Mouse (Mus musculus) urinary bladder, postnatal 4 days (tissue): ENCODE results near the gene Arap2.

Experiments used
- DNase-seq, 2 experiments: peaks; one replicate each; pipeline ENCODE4 v3.0.0; 2021 to 2022; ENCODE audit warnings: low spot score in 2 of 2

Gene Arap2

DNA sequence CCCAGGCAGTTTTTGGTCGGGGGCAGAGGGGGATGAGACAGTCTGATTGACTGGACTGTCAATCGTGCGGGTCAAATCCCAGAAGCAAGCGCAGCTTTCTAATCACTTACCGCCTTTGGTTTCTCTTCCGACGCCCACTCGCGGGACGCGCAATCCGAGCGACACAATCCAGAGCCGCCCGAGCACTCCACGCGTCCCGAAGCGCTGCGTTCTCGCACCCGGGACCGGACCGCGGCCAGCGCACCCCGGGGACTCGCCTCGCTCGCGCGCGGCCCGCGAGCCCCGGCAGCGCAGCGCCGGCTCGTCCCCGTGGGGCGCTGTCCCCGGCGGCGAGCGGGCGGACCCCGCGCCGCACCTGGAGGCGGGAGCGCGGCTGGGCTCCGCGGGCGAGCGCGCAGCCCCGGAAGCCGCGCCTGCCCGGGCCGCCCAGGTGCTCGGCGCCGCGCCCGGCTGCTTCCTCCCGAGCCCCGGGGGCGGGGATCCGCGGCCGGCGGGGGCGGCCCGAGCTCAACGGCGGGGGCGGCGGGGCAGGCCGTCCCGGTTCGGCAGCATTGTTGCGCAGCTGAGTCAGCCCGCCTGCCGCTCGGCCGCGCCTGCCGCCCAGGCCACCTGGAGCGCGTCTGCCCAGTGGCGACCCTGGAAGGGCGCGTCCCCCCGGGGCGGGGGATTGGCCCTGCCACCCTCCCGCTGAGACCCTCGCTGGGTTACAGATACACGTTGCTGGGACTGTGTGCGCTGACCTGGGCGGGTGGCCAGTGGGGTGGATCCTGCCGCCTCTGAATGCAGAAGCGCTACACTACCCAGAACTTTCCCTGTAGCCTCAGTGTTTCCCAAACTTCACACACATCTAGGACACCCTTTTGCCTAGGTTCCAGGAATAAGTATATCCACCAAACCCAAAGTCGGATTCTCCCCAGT, at the start of gene Arap2:
Arap2 (minus strand) TSS at position 376 of the 918 bp plus-strand sequence.
- peak; percentile 61 to 67 for DNase-seq

DNA sequence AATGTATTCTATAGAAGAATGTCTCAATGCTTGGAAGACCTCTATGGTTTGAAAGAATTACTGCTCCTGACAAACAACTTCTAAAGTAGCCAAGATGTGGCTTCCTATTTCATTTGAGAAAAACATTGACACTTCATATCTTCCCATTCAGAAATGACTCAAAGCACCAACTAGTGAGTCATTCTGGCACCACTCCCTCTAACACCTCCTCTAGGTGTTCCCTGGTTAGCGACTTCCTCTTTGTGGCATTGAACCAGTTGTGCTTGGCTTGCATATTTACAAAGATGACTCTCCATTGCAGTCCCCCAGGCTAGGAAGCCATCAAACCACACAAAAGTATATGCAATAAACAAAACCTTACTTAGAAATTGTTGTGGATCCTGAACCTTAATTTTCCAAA, 49.8 kb upstream of the Arap2 start:
- DNase-seq = no peak

DNA sequence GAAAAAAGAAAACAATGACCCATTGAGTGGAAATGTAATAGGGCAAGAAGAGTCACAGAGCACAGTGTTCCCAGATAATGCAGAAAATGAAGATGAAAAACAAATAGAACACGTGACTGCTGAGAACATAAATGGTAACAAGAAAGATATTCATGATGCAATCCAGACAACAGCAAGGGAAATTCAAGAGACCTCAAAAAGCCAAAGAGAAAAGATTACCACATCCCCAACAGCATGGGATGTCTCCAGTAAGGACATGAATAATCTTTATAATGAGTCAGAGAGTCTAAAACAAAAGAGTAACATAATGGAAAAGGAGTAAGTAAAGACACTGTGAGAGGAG, 48.1 kb upstream of the Arap2 start:
- no peak for DNase-seq

DNA sequence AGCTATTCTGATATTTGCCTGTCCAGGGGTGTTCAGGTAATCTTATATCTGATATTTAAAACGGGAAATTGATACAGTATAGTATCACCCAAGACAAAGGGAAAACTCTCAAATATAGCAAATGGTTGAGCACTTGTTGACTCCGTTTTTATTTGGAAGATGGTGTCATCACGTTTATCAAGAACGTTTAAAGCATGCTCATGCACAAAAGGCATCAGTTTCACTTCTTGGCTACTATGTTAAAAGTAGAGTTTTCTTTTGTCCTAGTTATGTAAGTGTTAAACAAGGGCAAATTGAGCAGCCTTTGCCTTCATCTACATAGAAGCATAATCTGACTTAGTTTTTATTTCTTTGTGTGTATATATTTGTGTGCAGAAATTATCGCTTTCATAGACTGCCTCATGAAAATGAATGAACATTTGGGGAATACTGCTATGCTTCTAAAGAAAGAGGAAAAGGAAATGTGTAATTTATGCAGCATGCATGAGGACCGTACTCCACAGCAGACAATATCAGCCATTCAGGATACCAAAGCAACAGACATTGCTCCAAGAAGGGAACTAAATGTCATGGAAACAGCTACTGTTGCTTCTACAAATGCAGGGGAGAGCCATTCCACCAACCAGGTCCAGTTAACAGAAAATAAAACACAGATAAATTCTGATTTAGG, 47.6 kb upstream of the Arap2 start, which contains the start of gene Dthd1:
Dthd1 (plus strand) TSS at position 422 of the 670 bp plus-strand sequence.
- DNase-seq = no peak

DNA sequence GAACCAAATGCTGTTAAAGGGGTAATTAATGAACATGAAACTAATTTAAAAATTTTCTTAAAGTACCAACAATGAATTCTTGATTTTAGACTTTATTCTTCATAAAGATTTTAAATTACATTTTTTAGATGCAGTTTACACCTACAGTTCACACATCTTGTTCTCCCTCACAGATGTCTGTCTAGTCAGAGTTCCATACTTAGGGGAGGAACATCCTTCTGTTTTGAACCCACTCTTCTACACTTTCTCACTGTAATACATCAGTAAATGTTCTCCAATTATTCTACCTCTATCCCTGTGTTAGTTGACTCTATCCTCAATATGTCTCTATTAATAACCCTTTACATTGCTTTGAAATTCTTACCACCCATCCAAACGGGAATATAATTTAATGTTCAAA, 26.8 kb upstream of the Arap2 start:
- no peak for DNase-seq

DNA sequence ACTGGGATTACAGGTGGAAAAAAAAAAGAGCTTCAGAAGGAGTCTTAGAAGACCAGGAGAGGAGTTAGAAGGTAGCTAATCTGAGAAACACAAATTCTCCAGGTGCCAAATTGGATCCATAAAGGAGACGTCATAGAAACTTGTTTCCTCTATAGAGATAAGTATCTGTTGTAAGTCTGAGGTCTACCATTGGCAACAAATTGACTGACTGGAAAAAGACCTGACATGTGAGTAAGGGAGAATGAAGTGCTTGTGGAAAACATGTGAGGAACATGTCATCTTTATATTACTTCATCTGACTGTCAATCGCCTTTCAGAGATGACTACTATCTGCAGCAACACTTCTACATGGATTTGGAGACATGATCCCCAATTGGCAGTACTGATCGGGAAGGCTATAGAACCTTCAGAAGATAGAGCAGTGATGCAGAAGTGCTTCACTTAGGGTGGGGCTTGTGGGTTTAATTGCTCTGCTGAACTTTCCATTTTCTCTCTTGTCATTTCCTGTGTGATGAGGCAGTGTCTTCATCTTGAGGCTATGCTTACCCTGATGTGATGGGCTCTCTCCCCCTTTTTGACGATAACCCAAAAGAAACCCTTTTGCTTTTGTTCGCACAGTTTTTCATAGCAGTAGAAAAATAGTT, 25.1 kb upstream of the Arap2 start:
- DNase-seq = no peak

DNA sequence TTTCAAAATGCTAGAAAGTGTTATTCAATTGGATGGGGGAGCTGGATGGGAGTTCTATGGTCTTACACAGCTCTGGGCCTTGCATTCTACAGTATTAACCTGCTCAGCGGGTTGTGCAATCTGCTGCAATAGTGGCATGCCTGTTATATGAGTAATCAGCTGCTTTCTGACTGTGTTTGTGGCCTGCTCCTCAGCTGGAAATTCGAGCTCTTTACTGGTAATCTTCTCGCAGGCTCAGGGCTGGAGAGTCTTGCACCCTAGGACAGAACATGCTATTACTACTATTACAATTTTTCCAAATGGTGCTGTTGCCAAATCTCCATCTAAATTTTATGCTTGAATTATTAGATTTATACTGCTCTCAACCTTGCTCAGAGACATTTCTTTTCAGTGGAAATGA, 20.9 kb upstream of the Arap2 start:
- DNase-seq = no peak

DNA sequence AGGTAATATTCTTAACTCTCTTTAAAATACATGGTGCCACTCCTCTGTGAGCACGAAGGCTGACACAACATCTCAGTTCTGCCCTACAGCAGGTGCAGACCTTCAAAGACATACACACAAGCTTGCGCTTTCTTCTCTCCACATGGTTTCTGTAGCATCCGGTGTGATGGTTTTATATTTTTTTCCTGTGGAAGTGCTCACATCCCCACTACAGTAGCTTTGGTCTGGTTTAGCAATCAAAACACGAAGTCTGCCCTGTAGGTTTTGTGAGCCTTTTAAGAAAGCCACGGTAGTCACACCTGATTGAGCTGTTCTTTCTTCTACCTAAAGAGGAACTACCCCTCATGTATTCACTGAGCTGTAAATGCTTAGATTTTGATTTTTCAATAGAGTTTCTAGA, 12.7 kb upstream of the Arap2 start:
- no peak for DNase-seq

DNA sequence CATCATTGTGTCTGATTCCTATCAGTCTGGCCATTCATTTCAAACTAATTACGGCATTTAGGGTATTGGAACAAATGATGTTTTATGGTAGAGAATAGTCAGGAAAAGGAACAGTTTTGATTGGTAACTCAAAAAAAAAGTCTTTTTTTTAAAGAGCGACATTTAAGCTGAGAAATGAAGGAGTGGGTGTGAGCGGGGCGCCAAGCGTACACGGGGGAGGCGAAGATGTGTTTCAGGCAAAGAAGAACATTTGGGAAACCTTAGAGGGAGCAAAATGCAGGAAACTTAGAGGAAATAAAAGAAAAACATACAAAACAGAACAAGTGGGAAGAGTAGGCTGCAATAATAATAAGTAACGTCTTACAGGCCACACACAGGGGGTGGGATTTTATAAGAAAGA, 11.8 kb upstream of the Arap2 start:
- DNase-seq = no peak

DNA sequence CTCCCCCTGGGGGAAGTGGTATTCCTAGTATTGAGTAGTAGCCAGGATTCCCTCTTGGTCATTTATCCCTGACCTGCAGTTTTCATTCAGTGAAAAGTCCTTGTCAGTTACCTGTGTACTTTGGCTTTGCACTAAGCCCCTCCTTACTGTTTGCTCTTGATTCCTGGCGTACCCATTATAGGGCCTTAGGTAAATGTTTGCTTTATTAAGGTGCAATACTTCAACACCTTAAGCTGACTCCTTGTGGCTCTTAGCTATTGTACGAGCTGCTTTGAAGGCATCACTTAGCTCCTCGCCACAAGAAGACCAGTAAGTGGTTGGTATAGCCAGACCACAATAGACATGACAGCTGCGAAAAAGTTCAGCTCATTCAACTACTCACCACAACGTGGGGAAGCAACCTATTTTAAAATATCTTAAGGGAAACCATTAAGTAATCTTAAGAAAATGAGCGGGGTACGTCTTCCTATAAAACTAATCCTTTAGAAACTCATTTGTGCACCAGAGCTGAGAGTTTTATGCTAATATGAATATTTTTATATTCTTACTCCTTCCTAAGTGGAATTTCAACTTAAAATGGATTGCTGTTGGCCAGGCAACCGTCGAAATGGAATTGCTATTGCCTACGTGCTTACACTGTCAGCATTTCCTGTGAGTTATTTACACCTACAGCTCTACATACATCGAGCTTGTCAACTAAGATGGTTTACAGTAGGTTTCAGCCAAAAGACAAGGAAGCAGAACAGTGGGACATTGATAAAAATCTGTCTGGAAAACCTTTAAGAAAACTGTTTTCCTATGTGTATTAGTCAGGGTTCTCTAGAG, 6.0 kb upstream of the Arap2 start:
- no peak for DNase-seq

DNA sequence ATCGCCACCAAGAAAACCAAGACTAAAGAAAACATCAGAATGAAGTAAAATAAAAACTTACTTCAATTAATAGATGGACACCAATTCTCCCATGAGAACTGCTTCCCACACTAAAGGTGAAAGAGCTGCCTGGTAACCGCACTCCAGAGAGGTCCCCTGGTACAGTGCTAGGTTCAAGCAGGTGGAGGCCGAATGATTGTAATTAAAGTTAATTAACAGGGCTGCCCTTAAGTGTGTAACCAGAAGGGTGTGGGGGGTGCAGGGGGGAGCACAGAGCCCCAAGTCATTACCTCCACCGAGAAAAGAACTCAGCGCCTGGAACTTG, 538 bp downstream of the Arap2 start:
- DNase-seq = no peak

DNA sequence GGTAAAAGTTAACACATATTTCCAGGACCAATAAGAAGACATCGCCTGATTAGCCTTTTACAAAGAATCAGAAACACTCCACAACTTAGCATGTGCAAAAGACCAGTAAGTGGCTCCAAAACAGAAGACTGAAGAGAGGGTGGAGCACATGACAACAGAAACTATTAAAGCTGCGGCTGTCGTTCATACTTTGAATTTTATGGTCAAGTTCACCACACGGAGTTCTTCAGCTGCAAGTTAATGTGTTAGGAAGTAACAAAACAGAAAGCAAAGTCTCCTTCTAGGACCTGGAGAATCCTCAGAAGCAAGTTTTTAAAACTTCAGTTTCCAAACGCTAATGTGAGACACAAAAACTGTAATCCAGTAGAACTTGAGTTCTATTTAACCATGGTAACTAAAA, 1.8 kb downstream of the Arap2 start:
- no peak for DNase-seq

DNA sequence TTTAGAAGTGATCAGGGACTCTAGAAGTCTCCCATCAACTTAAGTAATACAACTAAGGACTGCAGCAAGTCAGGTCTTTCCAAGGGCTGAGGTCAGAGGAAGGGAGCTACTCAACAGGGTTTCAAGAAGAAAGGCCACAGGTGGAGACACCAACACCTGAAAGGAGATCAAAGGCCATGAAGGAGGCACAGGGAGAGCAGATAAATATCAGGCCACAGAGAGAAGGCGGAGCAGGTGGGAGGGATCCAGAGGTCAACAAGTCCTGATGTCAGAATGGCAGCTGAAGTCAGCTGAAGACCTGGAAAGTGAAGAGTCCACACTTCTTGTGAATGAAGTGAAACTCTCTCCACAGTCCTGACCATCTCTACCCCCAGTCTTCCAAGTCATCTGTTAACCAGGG, 2.9 kb downstream of the Arap2 start:
- no peak for DNase-seq

DNA sequence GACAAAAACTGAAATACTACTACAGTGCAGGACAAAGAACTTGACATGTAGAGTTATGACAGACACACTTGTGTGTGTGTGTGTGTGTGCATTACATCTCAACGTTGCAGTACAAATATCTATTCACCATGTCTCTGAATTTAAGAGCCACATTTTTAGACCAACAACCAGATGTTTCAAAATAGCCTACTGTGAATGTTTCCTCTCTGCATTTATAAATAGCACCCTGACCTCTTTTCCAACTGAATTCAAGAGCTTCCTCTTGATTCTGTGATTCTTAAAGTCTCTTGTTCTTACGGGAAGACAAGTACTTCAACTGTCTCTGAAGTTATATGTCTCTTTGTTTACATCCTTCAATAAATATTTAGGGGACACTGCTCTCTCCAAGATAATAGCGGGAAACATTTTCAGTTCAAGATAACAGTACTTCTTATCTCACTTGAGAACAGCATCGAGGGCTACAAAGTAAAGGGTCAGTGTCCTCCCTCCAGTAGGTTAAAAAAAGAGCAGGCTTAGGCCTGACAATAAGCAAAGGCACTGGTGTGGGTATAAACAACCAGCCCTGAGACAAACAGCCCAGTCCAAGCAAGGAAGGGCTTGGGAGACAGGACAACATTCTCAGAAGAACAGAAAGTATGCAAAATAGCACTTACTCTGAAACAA, 3.5 kb downstream of the Arap2 start:
- DNase-seq = no peak

DNA sequence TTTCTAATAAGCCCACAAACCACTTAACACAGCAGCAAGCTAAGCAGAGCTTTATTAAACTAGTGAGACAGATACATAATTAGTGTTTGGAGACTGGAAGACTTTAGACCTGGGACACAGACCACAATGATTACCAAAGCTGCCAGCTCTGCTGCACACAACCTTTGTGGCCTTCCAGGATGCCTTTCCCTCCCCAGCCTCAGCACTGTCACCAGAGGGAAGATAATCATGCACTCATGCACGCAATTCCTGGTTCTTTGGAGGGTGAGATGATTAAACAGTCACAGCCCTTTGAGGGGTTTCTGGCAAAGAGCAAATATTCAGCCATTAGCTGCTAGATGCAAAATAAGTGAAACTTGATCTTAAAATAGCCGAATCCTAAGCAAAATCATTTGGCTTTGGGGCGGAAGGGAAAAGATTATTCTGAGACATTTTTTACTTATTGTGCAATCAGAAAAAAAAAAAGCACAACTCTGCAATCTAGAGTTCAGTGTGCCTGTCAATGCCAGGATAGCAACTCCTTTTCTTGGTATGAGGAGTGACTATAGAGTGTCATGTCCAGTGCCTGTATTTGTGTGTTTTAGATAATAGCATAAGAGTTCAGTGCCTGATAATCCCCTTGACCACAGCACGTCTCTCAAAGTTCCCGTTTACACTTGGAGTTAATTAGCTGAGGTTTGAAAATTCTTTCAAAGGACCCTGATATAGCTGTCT, 5.0 kb downstream of the Arap2 start:
- DNase-seq = no peak

DNA sequence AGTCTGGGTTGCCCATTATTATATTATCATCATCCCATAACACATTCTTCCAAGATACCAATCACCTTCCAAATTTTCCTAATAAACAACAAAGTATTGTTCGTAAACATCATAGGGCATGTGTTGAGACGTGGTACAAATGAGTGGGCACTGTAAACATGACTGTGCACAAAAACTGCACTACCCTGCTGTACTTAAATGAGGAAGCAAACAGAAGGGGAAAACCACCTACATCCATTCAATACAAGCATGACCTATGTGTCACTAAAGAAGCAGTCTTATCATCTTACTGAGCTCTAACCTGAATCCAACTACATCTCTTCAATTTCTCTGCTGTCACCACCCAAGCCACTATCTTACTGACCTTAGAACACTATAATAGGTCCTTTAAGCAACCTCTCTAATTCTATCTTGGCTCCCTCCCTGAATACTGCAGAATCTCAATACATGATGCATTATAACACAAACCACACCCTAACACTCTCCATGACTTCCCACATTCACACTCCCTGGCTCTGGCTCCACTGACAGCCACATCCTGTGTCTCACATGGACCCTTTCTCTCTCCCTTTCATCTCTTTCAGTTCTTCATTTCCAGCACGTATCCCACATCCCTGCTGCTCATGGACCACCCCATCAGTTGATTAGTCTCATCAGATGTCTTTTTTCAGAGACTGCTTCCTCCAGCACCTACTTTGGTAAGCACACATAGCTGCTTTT, 10.0 kb downstream of the Arap2 start:
- no peak for DNase-seq

DNA sequence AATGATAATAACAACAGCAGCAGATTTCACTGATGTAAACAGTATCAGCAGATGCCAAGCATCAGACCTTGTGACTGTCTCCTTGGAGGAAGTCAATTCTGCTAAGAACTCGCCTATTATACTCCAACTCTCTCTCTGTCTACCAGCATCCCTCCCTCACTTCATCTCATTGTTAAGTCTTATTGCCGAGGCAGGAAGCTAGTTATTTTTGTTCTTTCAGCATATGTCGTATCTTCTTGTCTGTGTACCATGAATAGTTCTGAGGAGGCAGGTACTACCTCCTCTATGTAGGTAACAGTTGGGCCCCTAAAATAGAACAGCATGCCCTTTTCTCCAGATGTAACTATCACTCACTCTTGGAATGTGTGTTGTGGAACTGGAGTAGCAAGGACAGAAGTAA, 13.0 kb downstream of the Arap2 start:
- DNase-seq = no peak

DNA sequence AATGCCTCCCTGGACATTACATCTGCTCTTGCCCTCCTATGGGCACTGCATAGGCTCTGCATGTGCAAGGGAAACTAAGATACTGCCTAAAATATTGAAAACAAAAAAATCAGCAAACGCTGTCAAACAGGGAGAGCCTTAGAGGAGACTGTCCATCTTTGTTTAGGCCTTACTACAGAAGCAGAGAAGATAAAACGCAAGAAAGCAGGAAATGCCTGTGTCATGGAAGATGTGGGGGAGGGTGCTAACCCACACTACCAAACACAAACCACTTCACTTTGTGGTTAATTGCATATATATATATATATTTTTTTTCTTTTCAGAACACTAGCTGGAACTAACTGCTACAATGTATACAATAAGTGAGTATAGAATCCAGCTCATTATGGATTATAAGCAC, 14.3 kb downstream of the Arap2 start:
- no peak for DNase-seq

DNA sequence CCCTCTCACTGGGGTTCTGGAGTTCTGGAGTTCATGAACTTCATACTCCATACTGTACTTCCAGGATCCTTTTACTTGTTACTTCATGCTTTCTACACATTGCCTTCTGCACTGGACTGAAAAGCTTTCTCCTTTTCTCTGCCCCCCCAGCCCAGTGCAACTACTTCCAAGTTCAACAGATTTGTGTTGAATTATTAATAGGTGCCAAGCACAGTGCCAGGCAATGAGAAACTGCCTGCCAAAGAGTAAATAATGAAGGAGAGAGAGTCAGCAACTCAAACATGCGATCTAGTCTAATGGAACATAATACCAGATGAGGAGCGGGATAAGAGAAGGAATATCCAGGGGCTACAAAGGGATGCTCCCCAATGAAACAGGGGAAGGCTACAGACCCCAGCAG, 17.8 kb downstream of the Arap2 start:
- DNase-seq = no peak

DNA sequence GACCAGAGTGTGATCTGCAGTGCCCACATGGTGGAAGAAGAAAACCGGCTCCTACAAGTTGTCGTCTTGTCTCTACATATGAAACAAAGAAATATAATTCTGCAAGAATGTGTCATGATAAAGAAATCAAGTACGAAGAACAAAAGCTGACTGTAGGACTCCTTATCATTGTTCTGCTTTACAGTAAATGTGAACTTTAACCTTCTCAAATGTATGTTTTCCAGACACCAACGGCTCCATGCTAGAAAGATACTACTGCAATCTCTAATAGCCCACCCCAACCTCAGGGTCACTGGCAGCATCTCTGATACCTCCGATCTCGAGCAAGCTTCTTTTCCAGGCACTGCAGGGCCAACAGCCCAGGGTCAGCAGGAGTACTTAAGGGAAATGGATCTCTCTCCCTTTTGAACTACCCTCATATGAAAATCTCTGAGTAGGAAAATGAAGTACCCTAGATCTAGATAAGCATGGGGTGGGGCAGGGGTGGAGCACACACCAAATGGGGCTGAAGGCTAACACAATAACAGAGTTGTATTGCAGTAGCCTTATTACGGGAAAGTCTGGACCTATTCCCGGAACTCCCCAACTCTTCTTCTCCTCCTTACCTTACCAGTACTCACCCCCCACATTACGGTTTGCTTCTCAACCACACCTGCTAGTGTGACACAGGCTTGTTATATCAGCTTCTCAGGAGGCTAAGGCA, 22.6 kb downstream of the Arap2 start:
- DNase-seq = no peak
